ENCODE assay signal across 20 mouse cellular contexts in the genomic region with DNA sequence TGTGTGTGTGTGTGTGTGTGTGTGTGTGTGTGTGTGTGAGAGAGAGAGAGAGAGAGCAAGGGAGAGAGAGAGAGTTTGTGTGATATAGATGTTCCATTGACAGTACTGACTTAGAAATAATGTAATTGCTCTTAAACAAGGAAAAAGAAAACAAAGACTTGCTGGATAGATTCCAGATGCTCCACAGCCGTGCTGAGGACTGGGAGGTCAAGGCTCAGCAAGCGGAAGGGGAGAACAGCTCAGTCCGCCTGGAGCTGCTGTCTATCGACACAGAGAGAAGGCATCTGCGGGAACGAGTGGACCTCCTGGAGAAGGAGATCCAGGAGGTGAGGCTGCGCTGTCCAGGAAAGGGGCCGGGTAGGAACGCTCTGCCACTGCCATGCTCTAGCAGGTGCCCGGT. TPM values are rescaled to one million over a fixed set of nuclear protein-coding genes. Genes with fewer than 3 reads are reported as not detected.
DNase-seq lines count a peak whose midpoint lies in the region; ATAC-seq and TF ChIP-seq lines count a peak whose summit lies in the region.
"Had no signal": no experiment of that assay in that cellular context is flagged by ENCODE, and none has a peak within 500 bp of the region (broad histone marks: within the 10 kb centered on the region; RNA-seq: fewer than 3 reads in every experiment).

No protein-coding gene starts in this region.

- H3K4me1 ChIP-seq in kidney, embryonic 14.5 days (ENCODE audit: control insufficient read depth, insufficient read depth, low read length), result no peaks in the 10 kb centered on the region
- no peaks in the 10 kb centered on the region for H3K4me1 ChIP-seq in kidney, adult 2 months (ENCODE audit: control insufficient read depth, insufficient read depth, low read length)
- no peaks in the 10 kb centered on the region for H3K4me1 ChIP-seq in embryonic facial prominence, embryonic 11.5 days (ENCODE audit: control insufficient read depth, insufficient read depth, low read length)
- H3K4me1 ChIP-seq: embryonic facial prominence, embryonic 13.5 days; forebrain, embryonic 12.5 days; heart, embryonic 15.5 days; hindbrain, embryonic 10.5 days had no signal

- H3K36me3 ChIP-seq in kidney, embryonic 14.5 days (ENCODE audit: control insufficient read depth, insufficient read depth, low read length), result peaks cover 51% of the 10 kb centered on the region
- peaks cover 2% of the 10 kb centered on the region; the same call in 1 of the 2 replicates for H3K36me3 ChIP-seq in kidney, adult 2 months (ENCODE audit: control insufficient read depth, insufficient read depth, low read length)
- H3K36me3 ChIP-seq in embryonic facial prominence, embryonic 11.5 days (replicated peaks; ENCODE audit: control insufficient read depth, insufficient read depth, low read depth, low read length), result peaks cover 5% of the 10 kb centered on the region

- DNase-seq in adrenal gland, postnatal 36 days, result peak; percentile 2 to 18
- DNase-seq in adrenal gland, postnatal 14 days, result no peak
- DNase-seq in kidney, adult 8-10 months, result no peak
- peak; percentile 4 for DNase-seq in kidney, postnatal 14 days
- DNase-seq in kidney, adult 2 months, result no peak
- peak; percentile 19 for DNase-seq in embryonic facial prominence, embryonic 11.5 days (ENCODE audit: low spot score)
- DNase-seq: cerebellum, adult 11 months; cerebellum, adult 8-10 months; cerebellum, postnatal 14 days; gastrocnemius, postnatal 10 days; heart, adult 2 months; heart, postnatal 14 days had no signal

- 59% methylated on average over 10 of the region's 10 CpGs for WGBS in kidney, embryonic 14.5 days
- 70% methylated on average over 10 of the region's 10 CpGs for WGBS in kidney, adult 2 months
- 61% methylated on average over 10 of the region's 10 CpGs for WGBS in embryonic facial prominence, embryonic 11.5 days

- H3K27ac ChIP-seq in kidney, embryonic 14.5 days (ENCODE audit: low read depth, low read length), result no peak overlapping the region
- no peak overlapping the region for H3K27ac ChIP-seq in kidney, adult 2 months (ENCODE audit: insufficient read depth, low read depth, low read length)
- H3K27ac ChIP-seq in embryonic facial prominence, embryonic 11.5 days (replicated peaks; ENCODE audit: low read depth, low read length), result no peak overlapping the region
- H3K27ac ChIP-seq: embryonic facial prominence, embryonic 13.5 days; forebrain, embryonic 12.5 days; heart, adult 2 months; heart, embryonic 15.5 days; hindbrain, embryonic 10.5 days; hindbrain, embryonic 14.5 days had no signal

- H3K4me3 ChIP-seq in kidney, embryonic 14.5 days (ENCODE audit: low read length), result no peak overlapping the region
- no peak overlapping the region for H3K4me3 ChIP-seq in kidney, adult 2 months (ENCODE audit: insufficient read depth, low read depth, low read length)
- no peak overlapping the region for H3K4me3 ChIP-seq in embryonic facial prominence, embryonic 11.5 days (ENCODE audit: low read depth, low read length)
- H3K4me3 ChIP-seq: embryonic facial prominence, embryonic 13.5 days; forebrain, embryonic 12.5 days; heart, adult 2 months; heart, embryonic 15.5 days; hindbrain, embryonic 10.5 days had no signal

- H3K27me3 ChIP-seq in kidney, embryonic 14.5 days (ENCODE audit: control insufficient read depth, insufficient read depth, low read length), result no peaks in the 10 kb centered on the region
- H3K27me3 ChIP-seq in kidney, adult 2 months (replicated peaks; ENCODE audit: control insufficient read depth, insufficient read depth, low read length), result no peaks in the 10 kb centered on the region
- H3K27me3 ChIP-seq in embryonic facial prominence, embryonic 11.5 days (ENCODE audit: control insufficient read depth, insufficient read depth, low read length), result no peaks in the 10 kb centered on the region
- H3K27me3 ChIP-seq: embryonic facial prominence, embryonic 13.5 days; forebrain, embryonic 12.5 days; heart, embryonic 15.5 days had no signal

- no peaks in the 10 kb centered on the region for H3K9me3 ChIP-seq in kidney, embryonic 14.5 days (ENCODE audit: control insufficient read depth, low read length)
- no peaks in the 10 kb centered on the region for H3K9me3 ChIP-seq in embryonic facial prominence, embryonic 11.5 days (replicated peaks; ENCODE audit: control insufficient read depth, low read length)
- H3K9me3 ChIP-seq: embryonic facial prominence, embryonic 13.5 days; forebrain, embryonic 12.5 days; heart, embryonic 15.5 days; hindbrain, embryonic 10.5 days had no signal

- no peak for TF ChIP-seq POLR2A in kidney, adult 2 months (IDR thresholded peaks at IDR 0.05; ENCODE audit: low read depth, low read length)

- no peak overlapping the region for H3K9ac ChIP-seq in kidney, embryonic 14.5 days (ENCODE audit: low read depth, low read length)
- H3K9ac ChIP-seq in embryonic facial prominence, embryonic 11.5 days (replicated peaks; ENCODE audit: low read length), result no peak overlapping the region
- H3K9ac ChIP-seq: embryonic facial prominence, embryonic 13.5 days; forebrain, embryonic 12.5 days; heart, embryonic 15.5 days; hindbrain, embryonic 14.5 days had no signal

- no peak overlapping the region for H3K4me2 ChIP-seq in kidney, embryonic 14.5 days (replicated peaks; ENCODE audit: low read depth, low read length)
- no peak overlapping the region for H3K4me2 ChIP-seq in embryonic facial prominence, embryonic 11.5 days (ENCODE audit: low read depth, low read length)
- H3K4me2 ChIP-seq: embryonic facial prominence, embryonic 13.5 days; forebrain, embryonic 12.5 days; heart, embryonic 11.5 days; heart, embryonic 15.5 days; hindbrain, embryonic 14.5 days had no signal

- no peak for TF ChIP-seq CTCF in kidney, adult 2 months (conservative IDR thresholded peaks at IDR 0.05; ENCODE audit: insufficient read depth, insufficient read length, low read depth, low read length)

- peak; percentile 43; the same call in 1 of the 2 replicates for ATAC-seq in kidney, embryonic 14.5 days (ENCODE audit: low FRiP score, low TSS enrichment)
- no peak for ATAC-seq in embryonic facial prominence, embryonic 11.5 days (replicated peaks; ENCODE audit: insufficient number of reproducible peaks, low FRiP score, low TSS enrichment, low read depth)
- ATAC-seq: forebrain, embryonic 16.5 days had no signal

RNA-seq across cellular contexts. Expression of a gene that starts 22.3 kb away (rescaled TPM):
- 10 to 100 TPM in 1 of 2 experiments, 1 to 10 TPM in 1; 6.4 to 15.6 TPM for total RNA-seq in adrenal gland, postnatal 36 days (2021)
- 12.0 and 16.7 TPM in 2 replicates for total RNA-seq in adrenal gland, postnatal 14 days (2021)
- 14.9 and 21.2 TPM in 2 replicates for polyA plus RNA-seq in kidney, embryonic 14.5 days (2014; fragmentation: Nextera tagmentation; extraction: Ambion mirVana)
- polyA plus RNA-seq in kidney, adult 2 months (2012; rRNA removed), result 0.29 and 0.31 TPM in 2 replicates
- polyA plus RNA-seq in embryonic facial prominence, embryonic 11.5 days (2014; fragmentation: Nextera tagmentation; extraction: Ambion mirVana), result 18.9 and 21.6 TPM in 2 replicates

RNA-seq across cellular contexts. Expression of a gene that starts 45.5 kb away (rescaled TPM):
- 1 to 10 TPM; 4.5 to 5.3 TPM for total RNA-seq in adrenal gland, postnatal 36 days (2021)
- 6.4 and 6.6 TPM in 2 replicates for total RNA-seq in adrenal gland, postnatal 14 days (2021)
- 6.4 and 10.1 TPM in 2 replicates for polyA plus RNA-seq in kidney, embryonic 14.5 days (2014; fragmentation: Nextera tagmentation; extraction: Ambion mirVana)
- 0.97 and 1.1 TPM in 2 replicates for polyA plus RNA-seq in kidney, adult 2 months (2012; rRNA removed)
- 10.6 and 13.3 TPM in 2 replicates for polyA plus RNA-seq in embryonic facial prominence, embryonic 11.5 days (2014; fragmentation: Nextera tagmentation; extraction: Ambion mirVana)

Comparison
In these comparisons a context has a peak if more than half of its experiments do, and no peak if none do; other contexts are left out.
1. DNase-seq: peak in adrenal gland, postnatal 36 days (2 of 2), kidney, postnatal 14 days (single experiment) and embryonic facial prominence, embryonic 11.5 days (single experiment); none in adrenal gland, postnatal 14 days (single experiment), kidney, adult 8-10 months (0 of 2) and kidney, adult 2 months (single experiment).
2. RNA of a gene that starts 22.3 kb away (polyA plus RNA-seq): 14.9 to 21.2 TPM in kidney, embryonic 14.5 days and 18.9 to 21.6 TPM in embryonic facial prominence, embryonic 11.5 days; 0.29 to 0.31 TPM in kidney, adult 2 months; every median in the first group is over 10 times any median in the second.